Mouse (Mus musculus) G1E (cell line): ENCODE measurements around the gene Map3k21. TPM values are rescaled to one million over a fixed set of nuclear protein-coding genes. Genes with fewer than 3 reads are reported as not detected.

ENCODE experiments used
- ATAC-seq: 2 replicates; pipeline ENCODE4 v1.8.0; 2016; ENCODE audit warnings: mild to moderate bottlenecking; ENCODE audit not compliant: insufficient number of reproducible peaks, poor library complexity, low FRiP score, severe bottlenecking; ENCODE audit errors: extremely low read depth
- DNase-seq: peaks from one replicate; pipeline ENCODE4 v3.0.0; 2012; ENCODE audit warnings: low spot score
- H3K27me3 ChIP-seq: 2 replicates; pipeline ENCODE4 v1.6.1; 2012; ENCODE audit warnings: mild to moderate bottlenecking, low read length, inconsistent platforms; ENCODE audit not compliant: insufficient read depth
- H3K36me3 ChIP-seq: replicated peaks from 2 replicates; pipeline ENCODE3; 2012; ENCODE audit warnings: mild to moderate bottlenecking, inconsistent platforms
- H3K4me1 ChIP-seq: 2 replicates; pipeline ENCODE4 v1.6.1; 2012; ENCODE audit warnings: low read depth, low read length, inconsistent platforms, mixed read lengths; ENCODE audit not compliant: insufficient read depth
- H3K4me3 ChIP-seq: 2 replicates; pipeline ENCODE4 v1.5.1; 2012; ENCODE audit warnings: low read depth, mild to moderate bottlenecking, inconsistent platforms, low read length, moderate library complexity, mixed read lengths
- H3K9me3 ChIP-seq: replicated peaks from 2 replicates; pipeline ENCODE4 v1.6.1; 2012; ENCODE audit warnings: inconsistent platforms
- CTCF ChIP-seq: IDR thresholded peaks from 2 replicates; pipeline ENCODE4 v1.5.1; 2012; ENCODE audit warnings: low read depth, low read length, inconsistent platforms, mixed read lengths
- GATA1 ChIP-seq: IDR thresholded peaks from 2 replicates; pipeline ENCODE4 v1.6.1; 2012; ENCODE audit warnings: borderline replicate concordance, low read length, inconsistent platforms, mixed read lengths
- GATA2 ChIP-seq: IDR thresholded peaks from 2 replicates; pipeline ENCODE4 v1.6.1; 2012; ENCODE audit warnings: low read depth, low read length, inconsistent platforms, borderline replicate concordance
- POLR2AphosphoS5 ChIP-seq: IDR thresholded peaks from 2 replicates; pipeline ENCODE4 v1.6.1; 2012; ENCODE audit warnings: low read depth, low read length, inconsistent platforms; ENCODE audit not compliant: insufficient replicate concordance
- TAL1 ChIP-seq: conservative IDR thresholded peaks from 2 replicates; pipeline ENCODE4 v1.6.1; 2012; ENCODE audit warnings: low read depth, low read length, inconsistent platforms, mixed read lengths
- polyA plus RNA-seq: library from polyadenylated mRNA; stranded (reverse); fragments of >175 nt; gene quantifications from 2 replicates; pipeline ENCODE4 v1.2.3, GENCODE M21; 2012
- total RNA-seq, 2 experiments: library from RNA; stranded (forward) in 1 of 2; stranded (reverse) in 1 of 2; fragments of 200-1000 nt in 1 of 2; fragments of >200 nt in 1 of 2; fragmentation: Nextera tagmentation in 1 of 2; gene quantifications; 2 replicates each; pipeline ENCODE4 v1.2.3; 2014 to 2017

Gene Map3k21
- total and polyA plus RNA-seq, 3 experiments = 0.05 TPM; not detected in 2

- no peaks in the 10 kb centered on the region for H3K27me3 ChIP-seq
- peaks cover 79% of the 10 kb centered on the region for H3K9me3 ChIP-seq
- H3K4me1 ChIP-seq = no peaks in the 10 kb centered on the region
- no peak for ATAC-seq
- no peak overlapping the region for H3K4me3 ChIP-seq
- H3K36me3 ChIP-seq = no peaks in the 10 kb centered on the region
- no peak for DNase-seq
- TF ChIP-seq TAL1 (no peak), POLR2AphosphoS5 (no peak), CTCF (no peak), GATA2 (no peak)
These were observed 47.2 kb downstream of the Map3k21 start for GRCm38 (mm10) chr8:125957226-125957993.

DNA sequence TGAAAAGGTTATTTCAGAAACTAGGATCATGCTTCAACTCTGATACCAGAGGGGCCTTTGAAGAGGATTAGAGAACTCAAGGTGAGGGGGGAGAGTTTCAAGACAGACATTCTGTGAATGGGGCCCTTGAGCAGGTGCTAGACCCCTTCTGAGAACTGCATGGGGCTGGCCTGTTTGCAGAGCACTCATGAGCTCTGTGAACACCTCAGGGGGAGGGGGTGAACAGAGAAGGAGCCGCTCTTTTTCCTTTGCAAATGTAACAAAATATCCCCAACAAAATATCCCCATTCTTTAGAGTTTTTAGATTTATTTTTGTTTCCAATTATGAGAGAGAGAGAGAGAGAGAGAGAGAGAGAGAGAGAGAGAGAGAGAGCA lies 47.7 kb downstream of the Map3k21 start:
- no peaks in the 10 kb centered on the region for H3K4me1 ChIP-seq
- ATAC-seq = no peak
- DNase-seq = no peak
- H3K27me3 ChIP-seq = no peaks in the 10 kb centered on the region
- TF ChIP-seq GATA1 (no peak), CTCF (no peak), TAL1 (no peak), POLR2AphosphoS5 (no peak)
- peaks cover 76% of the 10 kb centered on the region for H3K9me3 ChIP-seq
- no peaks in the 10 kb centered on the region for H3K36me3 ChIP-seq
- no peak overlapping the region for H3K4me3 ChIP-seq

DNA sequence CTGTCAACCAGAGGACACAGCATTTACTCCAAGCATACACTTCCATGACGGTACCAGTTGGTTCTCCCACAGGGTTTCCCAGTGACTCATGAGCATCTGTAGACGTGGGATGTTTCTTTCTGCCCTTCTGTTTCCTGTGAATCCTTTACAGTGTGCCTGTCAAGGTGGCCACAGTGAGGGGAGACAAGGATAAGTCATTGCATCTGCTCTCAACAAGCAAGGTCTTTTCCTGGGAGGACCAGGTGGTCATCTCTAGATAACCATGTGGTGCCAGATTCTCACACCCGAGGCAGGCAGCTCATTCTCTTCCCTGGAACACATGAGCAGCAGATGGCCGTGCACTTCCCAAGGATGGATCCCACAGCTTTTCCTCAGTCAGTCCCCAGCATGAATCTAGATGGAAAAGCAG lies 49.1 kb downstream of the Map3k21 start:
- Histone ChIP-seq H3K27me3 (no peaks in the 10 kb centered on the region), H3K4me3 (no peak overlapping the region), H3K36me3 (no peaks in the 10 kb centered on the region), H3K9me3 (peaks cover 76% of the 10 kb centered on the region), H3K4me1 (no peaks in the 10 kb centered on the region)
- no peak for TF ChIP-seq CTCF
- TF ChIP-seq GATA1 = no peak
- no peak for TF ChIP-seq TAL1
- TF ChIP-seq GATA2 = no peak
- TF ChIP-seq POLR2AphosphoS5 = no peak
- DNase-seq (no peak), ATAC-seq (no peak)

- no peak for ATAC-seq
These were observed 49.8 kb downstream of the Map3k21 start for GRCm38 (mm10) chr8:125960037-125960436.

DNA sequence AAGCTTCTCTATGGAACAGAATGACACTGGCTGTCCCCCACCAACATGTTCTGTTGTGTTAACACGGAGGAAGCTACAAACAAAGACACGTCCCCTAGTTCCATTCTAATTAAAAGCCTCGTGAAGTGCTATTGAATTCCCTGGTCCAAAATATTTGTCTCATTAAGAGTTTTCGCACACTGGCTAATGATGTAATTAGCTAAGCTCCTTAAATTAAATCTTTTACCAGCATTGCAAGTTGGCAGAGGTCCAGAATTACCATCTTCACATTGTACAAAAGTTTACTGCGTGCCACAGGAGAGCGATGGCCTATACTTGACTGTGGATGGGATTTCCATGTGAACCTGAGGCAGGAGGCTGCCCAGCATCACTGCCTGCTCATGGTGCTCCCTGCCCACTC lies 51.5 kb downstream of the Map3k21 start:
- H3K27me3 ChIP-seq = no peaks in the 10 kb centered on the region
- no peak overlapping the region for H3K4me3 ChIP-seq
- ATAC-seq (no peak), DNase-seq (no peak)
- H3K4me1 ChIP-seq = no peaks in the 10 kb centered on the region
- no peaks in the 10 kb centered on the region for H3K36me3 ChIP-seq
- H3K9me3 ChIP-seq = peaks cover 69% of the 10 kb centered on the region
- TF ChIP-seq GATA2 = no peak
- no peak for TF ChIP-seq GATA1
- TF ChIP-seq TAL1 = no peak
- no peak for TF ChIP-seq POLR2AphosphoS5
- no peak for TF ChIP-seq CTCF

More at GRCm38 (mm10) chr8:125960037-125960436, 49.8 kb downstream of the Map3k21 start:
- Histone ChIP-seq H3K36me3 (no peaks in the 10 kb centered on the region), H3K27me3 (no peaks in the 10 kb centered on the region), H3K4me3 (no peak overlapping the region), H3K9me3 (peaks cover 75% of the 10 kb centered on the region), H3K4me1 (no peaks in the 10 kb centered on the region)
- TF ChIP-seq CTCF (no peak), POLR2AphosphoS5 (no peak), TAL1 (no peak), GATA2 (no peak), GATA1 (no peak)
- no peak for DNase-seq

DNA sequence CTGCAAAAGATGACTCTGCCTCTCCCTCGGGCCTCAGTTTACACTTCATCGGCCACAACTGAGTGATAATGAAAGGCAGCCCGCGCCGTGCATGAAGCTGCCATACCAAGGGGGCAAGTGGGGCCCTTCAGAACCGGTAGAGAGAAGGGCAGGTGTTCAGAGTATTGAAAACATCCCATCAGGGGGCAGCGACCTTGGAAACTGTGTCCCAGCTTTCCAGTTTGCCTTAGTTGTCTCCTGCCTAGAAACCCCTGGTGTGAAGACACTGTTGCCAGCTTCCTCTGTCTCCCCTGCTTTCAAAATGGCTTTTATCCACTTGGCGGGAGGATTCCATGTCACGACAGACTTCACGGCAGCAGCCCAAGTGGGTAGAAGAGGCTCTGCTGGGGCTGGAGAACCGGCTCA lies 53.6 kb downstream of the Map3k21 start:
- H3K4me1 ChIP-seq = no peaks in the 10 kb centered on the region
- TF ChIP-seq GATA2 = no peak
- TF ChIP-seq POLR2AphosphoS5 = no peak
- no peak for TF ChIP-seq CTCF
- TF ChIP-seq GATA1 = no peak
- no peak for TF ChIP-seq TAL1
- H3K9me3 ChIP-seq = peaks cover 66% of the 10 kb centered on the region
- ATAC-seq (no peak), DNase-seq (no peak)
- H3K36me3 ChIP-seq = no peaks in the 10 kb centered on the region
- H3K4me3 ChIP-seq = no peak overlapping the region
- H3K27me3 ChIP-seq = no peaks in the 10 kb centered on the region

GRCm38 (mm10) chr8:125971336-125971735 lies 61.1 kb downstream of the Map3k21 start:
- no peak for ATAC-seq
- H3K4me3 ChIP-seq = no peak overlapping the region
- no peaks in the 10 kb centered on the region for H3K27me3 ChIP-seq
- DNase-seq = no peak
- no peaks in the 10 kb centered on the region for H3K36me3 ChIP-seq
- H3K9me3 ChIP-seq = peaks cover 56% of the 10 kb centered on the region
- TF ChIP-seq CTCF = no peak
- no peak for TF ChIP-seq GATA2
- TF ChIP-seq POLR2AphosphoS5 = no peak
- no peak for TF ChIP-seq TAL1
- no peak for TF ChIP-seq GATA1
- no peaks in the 10 kb centered on the region for H3K4me1 ChIP-seq
